Mouse (Mus musculus) neural tube, embryonic 12.5 days (tissue): Measurements from ENCODE around the gene Rpl15. TPM values are rescaled to one million over a fixed set of nuclear protein-coding genes. Genes with fewer than 3 reads are reported as not detected.

Source experiments
- ATAC-seq: fragments of 200-750 bp; cut with Nextera tagmentation; 2 replicates; pipeline ENCODE4 v1.8.0; 2017; ENCODE audit warnings: low read depth, mild to moderate bottlenecking, moderate TSS enrichment, moderate library complexity; ENCODE audit not compliant: low FRiP score
- H3K27ac ChIP-seq: fragments of 300-500 bp; sonication (generic); 2 replicates; pipeline ENCODE4 v1.5.1; 2016
- H3K27me3 ChIP-seq: fragments of 300-500 bp; sonication (generic); replicated peaks from 2 replicates; pipeline ENCODE4 v1.6.1; 2016; ENCODE audit warnings: mild to moderate bottlenecking
- H3K36me3 ChIP-seq: fragments of 300-500 bp; sonication (generic); 2 replicates; pipeline ENCODE4 v1.6.1; 2016; ENCODE audit warnings: mild to moderate bottlenecking
- H3K4me1 ChIP-seq: fragments of 300-500 bp; sonication (generic); 2 replicates; pipeline ENCODE4 v1.6.1; 2016
- H3K4me2 ChIP-seq: fragments of 300-500 bp; sonication (generic); replicated peaks from 2 replicates; pipeline ENCODE4 v1.6.1; 2016; ENCODE audit warnings: mild to moderate bottlenecking
- H3K4me3 ChIP-seq: fragments of 300-500 bp; sonication (generic); 2 replicates; pipeline ENCODE4 v1.5.1; 2016
- H3K9ac ChIP-seq: fragments of 300-500 bp; sonication (generic); 2 replicates; pipeline ENCODE4 v1.6.1; 2016; ENCODE audit warnings: mild to moderate bottlenecking
- H3K9me3 ChIP-seq: fragments of 300-500 bp; sonication (generic); 2 replicates; pipeline ENCODE4 v1.6.1; 2016; ENCODE audit warnings: mild to moderate bottlenecking
- WGBS: fragments of 180-500 bp; shearing (Covaris S2); methylation state at CpG from one replicate; pipeline ENCODE4 v1.1.7; 2016; 5-methylcytosine and 5-hydroxymethylcytosine counted together
- polyA plus RNA-seq: library from polyadenylated mRNA; unstranded; fragments of >200 nt; fragmentation: Nextera tagmentation; extraction: Ambion mirVana; gene quantifications from 2 replicates; pipeline ENCODE4 v1.2.1, GENCODE M21; 2016

The Rpl15 gene
- polyA plus RNA-seq = 347 and 356 TPM in 2 replicates

DNA sequence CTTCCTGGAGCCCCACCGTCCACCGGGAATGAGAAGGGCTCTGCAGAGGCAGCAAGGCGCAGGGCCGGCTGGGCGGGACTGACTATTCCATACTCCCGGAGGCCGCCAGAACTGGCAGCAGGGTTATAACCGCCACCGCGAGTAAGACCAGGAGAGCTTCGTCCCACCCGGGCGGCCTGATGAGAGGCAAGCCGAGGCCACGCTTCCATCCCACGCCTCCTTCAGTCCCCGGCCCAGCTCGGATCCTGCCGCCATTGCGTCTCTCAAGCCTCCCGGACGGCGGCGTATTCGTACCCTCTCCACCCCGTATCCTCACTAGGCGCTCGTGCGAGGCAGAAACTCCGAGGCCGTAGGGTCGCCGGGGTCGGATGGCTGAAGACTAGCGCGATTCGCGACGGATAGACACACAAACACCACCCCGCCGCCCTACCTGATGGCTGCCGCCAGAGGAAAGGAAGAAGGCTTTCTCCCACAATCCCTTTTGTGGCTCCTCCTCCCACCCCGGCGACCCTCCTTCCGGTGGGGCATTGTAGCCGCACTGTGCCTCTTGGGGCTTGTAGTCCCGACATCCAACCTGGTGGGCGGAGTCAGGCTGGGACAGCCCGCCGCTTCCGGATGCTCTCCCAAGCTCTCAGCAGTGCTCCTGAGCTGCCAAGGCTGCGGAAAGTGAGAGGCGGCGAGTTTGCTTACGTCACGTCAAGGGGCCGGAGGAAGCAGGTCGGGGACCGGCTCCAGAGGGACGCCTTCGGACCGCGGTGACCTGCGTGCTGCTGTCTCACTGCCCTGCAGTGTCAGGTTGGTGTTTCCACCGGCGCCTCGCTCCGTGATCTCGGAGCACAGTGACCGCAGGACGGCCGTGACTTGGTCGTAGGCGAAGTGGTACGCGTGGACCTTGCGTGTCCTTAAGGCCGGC lies at the start of gene Rpl15, which contains the start of gene Nkiras1:
Gene Rpl15 (minus strand): TSS at position 863 of the 913 bp plus-strand sequence.
Gene Nkiras1 (plus strand): TSS at position 608 of the 913 bp plus-strand sequence.
- no peaks in the 10 kb centered on the region for H3K9me3 ChIP-seq
- H3K9ac ChIP-seq = peak within 1 kb of the TSS; percentile 91
- peak; percentile 99 for ATAC-seq
- peaks cover 20% of the 10 kb centered on the region for H3K36me3 ChIP-seq
- H3K4me3 ChIP-seq = peak within 1 kb of the TSS; percentile 75
- peak within 1 kb of the TSS; percentile 74 for H3K4me2 ChIP-seq
- no peaks in the 10 kb centered on the region for H3K27me3 ChIP-seq
- under 1% methylated on average over 78 of the region's 78 CpGs for WGBS
- H3K4me1 ChIP-seq = peaks cover 7% of the 10 kb centered on the region
- H3K27ac ChIP-seq = peak within 1 kb of the TSS; percentile 57; the same call in 1 of the 2 replicates

DNA sequence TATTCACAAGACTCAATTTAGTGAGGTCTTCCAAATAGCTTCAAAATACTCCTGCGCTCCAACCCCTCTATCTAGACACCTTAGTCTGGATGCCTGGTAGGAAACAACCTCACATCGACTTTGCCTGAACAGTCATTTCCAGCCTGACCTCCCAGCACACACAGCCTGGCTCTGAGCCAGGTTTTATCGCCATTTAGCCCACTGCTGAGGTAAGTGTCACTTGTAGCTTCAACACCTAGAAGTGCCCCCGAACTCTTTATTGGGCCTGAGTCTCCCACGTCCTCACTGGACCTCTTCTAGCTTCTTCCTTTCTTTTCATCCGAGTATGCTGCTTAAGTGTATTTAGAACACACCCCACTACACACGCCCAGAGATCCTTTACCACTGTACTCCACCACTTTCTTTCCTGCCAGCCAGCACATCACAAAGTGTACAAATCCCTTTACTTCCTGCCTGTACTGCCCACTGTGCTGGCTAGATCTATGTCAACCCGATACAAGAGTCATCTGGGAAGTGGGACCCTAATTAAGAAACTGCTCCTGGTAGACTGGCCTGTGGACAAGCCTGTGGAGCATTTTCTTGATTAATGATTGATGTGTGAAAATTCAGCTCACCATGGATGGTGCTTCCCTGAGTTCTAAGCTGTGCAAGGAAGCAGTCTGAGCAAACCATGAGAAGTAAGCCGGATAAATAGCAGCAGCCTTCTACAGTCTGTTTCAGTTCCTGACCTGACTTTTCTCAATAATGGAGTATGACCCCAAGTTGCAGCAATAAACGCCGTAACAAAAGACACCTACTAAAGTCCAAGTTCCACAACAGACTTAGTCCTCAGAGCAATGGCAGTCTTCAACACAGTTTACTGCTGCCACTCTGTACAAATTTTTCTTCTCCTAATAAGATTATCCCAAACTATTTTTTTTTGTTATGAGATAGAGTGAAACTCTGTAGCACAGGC lies 46.5 kb upstream of the Rpl15 start:
- Histone ChIP-seq H3K4me1 (no peaks in the 10 kb centered on the region), H3K4me2 (no peak overlapping the region), H3K9me3 (no peaks in the 10 kb centered on the region), H3K36me3 (no peaks in the 10 kb centered on the region), H3K27me3 (no peaks in the 10 kb centered on the region), H3K27ac (no peak overlapping the region), H3K9ac (no peak overlapping the region), H3K4me3 (no peak overlapping the region)
- WGBS = 85% methylated on average over 11 of the region's 11 CpGs
- no peak for ATAC-seq

DNA sequence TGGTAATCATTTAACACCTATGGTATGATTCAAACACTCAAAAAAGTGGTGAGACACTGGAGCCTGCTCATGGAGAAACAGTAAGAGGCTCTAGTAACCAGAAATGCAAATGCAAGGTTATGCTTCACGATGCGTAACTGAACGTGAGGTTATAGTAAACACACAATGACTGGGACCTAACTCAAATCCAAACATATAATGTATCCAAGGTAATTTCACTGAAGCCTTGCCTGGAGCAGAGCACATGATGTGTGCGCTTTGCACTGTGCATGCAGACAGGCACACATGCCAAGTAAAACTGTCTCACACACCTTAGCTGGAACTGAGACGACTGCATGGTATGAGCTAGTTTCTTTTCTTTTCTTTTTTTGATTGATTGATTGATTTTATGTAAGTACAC lies 33.0 kb upstream of the Rpl15 start:
- no peaks in the 10 kb centered on the region for H3K4me1 ChIP-seq
- ATAC-seq = no peak
- H3K27me3 ChIP-seq = no peaks in the 10 kb centered on the region
- H3K4me2 ChIP-seq = no peak overlapping the region
- no peak overlapping the region for H3K9ac ChIP-seq
- 94% methylated on average over 5 of the region's 5 CpGs for WGBS
- H3K36me3 ChIP-seq = 0 out of 2 replicates have a peak, but pooled peaks cover 3% of the 10 kb centered on the region
- H3K27ac ChIP-seq = no peak overlapping the region
- H3K9me3 ChIP-seq = no peaks in the 10 kb centered on the region
- H3K4me3 ChIP-seq = no peak overlapping the region

DNA sequence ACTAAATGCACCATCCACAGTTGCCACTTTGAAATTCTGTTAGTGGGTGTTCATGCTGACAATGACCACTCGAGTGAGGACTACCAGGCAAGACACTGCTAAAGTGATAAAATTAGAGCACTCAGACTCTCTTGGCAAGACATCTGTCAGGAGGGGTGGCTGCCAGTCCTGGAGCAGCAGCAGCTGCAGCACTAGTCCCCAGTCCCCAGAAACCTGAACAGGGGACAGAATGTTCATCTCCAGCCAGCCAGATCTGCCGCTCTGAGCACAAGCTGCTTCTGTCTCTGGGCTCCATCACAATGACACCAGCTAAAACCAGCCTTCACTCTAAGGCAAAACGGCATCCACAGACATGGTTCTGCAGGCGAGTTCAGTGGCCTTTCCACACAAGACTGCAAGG lies 32.1 kb upstream of the Rpl15 start:
- ATAC-seq = no peak
- Histone ChIP-seq H3K4me2 (no peak overlapping the region), H3K27me3 (no peaks in the 10 kb centered on the region), H3K9ac (no peak overlapping the region), H3K27ac (no peak overlapping the region), H3K36me3 (0 out of 2 replicates have a peak, but pooled peaks cover 3% of the 10 kb centered on the region), H3K4me3 (no peak overlapping the region), H3K9me3 (no peaks in the 10 kb centered on the region), H3K4me1 (no peaks in the 10 kb centered on the region)
- WGBS = 87% methylated on average over 4 of the region's 4 CpGs

DNA sequence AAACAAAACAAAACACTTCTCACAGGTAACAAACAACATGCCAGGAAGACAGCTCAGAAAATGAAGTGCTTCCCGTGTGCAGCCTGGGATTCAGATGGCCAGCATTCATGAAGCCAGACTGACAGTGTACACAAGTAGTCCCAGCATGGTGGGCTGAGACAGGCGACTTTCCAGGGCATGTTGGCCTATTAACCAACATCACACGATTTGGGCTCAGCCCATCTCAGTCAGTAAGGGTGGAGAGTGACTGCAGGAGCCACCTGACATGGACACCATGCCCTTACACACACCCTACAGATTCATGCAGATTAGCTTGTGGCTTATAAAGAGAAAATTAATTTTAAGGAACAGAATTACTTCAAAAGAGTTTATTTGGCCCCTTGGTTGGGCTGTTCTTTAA lies 31.6 kb upstream of the Rpl15 start:
- 80% methylated on average over 3 of the region's 3 CpGs for WGBS

DNA sequence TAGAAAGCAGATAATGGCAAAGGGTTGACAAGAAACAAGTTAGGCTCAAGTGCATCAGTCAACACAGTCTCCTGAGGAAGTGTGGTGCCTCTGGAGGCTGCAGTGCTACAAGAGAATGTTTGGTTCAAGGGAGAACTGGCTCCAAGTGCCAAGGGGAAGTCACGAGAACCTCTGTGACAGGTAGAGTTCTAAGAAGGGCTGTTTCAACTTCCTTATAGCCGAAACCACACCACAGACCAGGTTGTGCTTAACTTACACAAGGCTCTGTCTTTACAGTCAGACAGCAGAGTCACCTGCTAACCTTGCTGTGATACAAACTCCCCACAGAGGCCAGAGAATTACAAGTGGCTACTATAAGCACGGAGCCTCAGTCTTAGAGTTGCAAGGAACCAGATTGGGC lies 30.4 kb upstream of the Rpl15 start:
- Histone ChIP-seq H3K27me3 (no peaks in the 10 kb centered on the region), H3K4me2 (no peak overlapping the region), H3K9me3 (no peaks in the 10 kb centered on the region), H3K9ac (no peak overlapping the region), H3K4me3 (no peak overlapping the region), H3K4me1 (no peaks in the 10 kb centered on the region), H3K36me3 (0 out of 2 replicates have a peak, but pooled peaks cover 3% of the 10 kb centered on the region), H3K27ac (no peak overlapping the region)
- no peak for ATAC-seq
- 87% methylated on average over 3 of the region's 3 CpGs for WGBS

More for the DNA sequence above, 31.6 kb upstream of the Rpl15 start:
- Histone ChIP-seq H3K27me3 (no peaks in the 10 kb centered on the region), H3K9me3 (no peaks in the 10 kb centered on the region), H3K4me1 (no peaks in the 10 kb centered on the region), H3K27ac (no peak overlapping the region), H3K4me2 (no peak overlapping the region), H3K9ac (no peak overlapping the region), H3K36me3 (0 out of 2 replicates have a peak, but pooled peaks cover 3% of the 10 kb centered on the region), H3K4me3 (no peak overlapping the region)
- no peak for ATAC-seq

DNA sequence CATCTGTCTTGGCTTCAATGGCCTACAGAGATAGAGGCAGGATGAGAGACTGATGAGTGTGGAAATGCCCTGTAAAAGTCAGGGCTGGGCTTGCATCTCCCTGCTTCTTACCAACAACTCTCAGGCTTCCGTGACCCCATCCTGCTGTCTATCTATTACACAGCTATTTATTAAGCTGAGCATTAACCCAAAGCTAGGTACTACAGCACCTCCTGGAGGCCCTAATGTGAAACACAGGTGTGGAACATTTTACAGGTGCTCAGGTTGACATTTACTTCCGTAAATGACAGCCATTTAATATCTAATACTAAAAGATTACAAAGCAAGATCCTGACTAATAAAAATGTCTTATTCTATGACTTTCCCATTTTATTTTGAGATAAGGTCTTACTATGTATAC lies 29.5 kb upstream of the Rpl15 start:
- Histone ChIP-seq H3K9ac (no peak overlapping the region), H3K9me3 (no peaks in the 10 kb centered on the region), H3K27me3 (no peaks in the 10 kb centered on the region), H3K4me2 (no peak overlapping the region), H3K4me1 (no peaks in the 10 kb centered on the region), H3K4me3 (no peak overlapping the region), H3K27ac (no peak overlapping the region), H3K36me3 (0 out of 2 replicates have a peak, but pooled peaks cover 3% of the 10 kb centered on the region)
- 93% methylated on average over 2 of the region's 2 CpGs for WGBS
- no peak for ATAC-seq

DNA sequence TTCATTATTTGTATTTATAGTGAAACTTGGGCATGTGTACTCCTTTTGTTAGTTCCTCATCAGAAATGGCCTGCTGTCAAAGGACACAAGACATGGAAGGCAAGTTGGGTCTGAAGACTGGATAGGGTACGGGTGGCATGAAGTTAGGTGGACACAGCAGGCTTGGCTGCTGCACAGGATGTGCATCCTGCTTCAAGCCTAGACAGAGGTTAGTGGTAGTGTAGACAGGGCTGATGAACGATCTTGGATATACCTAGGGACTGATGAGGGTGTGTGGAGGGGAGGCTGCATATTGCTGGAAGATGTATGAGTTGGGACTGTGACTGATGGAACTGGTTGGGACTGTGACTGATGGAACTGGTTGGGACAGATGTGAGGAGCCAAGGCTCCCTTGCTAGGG lies 27.7 kb upstream of the Rpl15 start:
- no peak overlapping the region for H3K4me3 ChIP-seq
- WGBS = 94% methylated on average over 2 of the region's 2 CpGs
- no peak overlapping the region for H3K9ac ChIP-seq
- no peak for ATAC-seq
- no peaks in the 10 kb centered on the region for H3K9me3 ChIP-seq
- no peaks in the 10 kb centered on the region for H3K4me1 ChIP-seq
- no peak overlapping the region for H3K27ac ChIP-seq
- no peak overlapping the region for H3K4me2 ChIP-seq
- 0 out of 2 replicates have a peak, but pooled peaks cover 3% of the 10 kb centered on the region for H3K36me3 ChIP-seq
- H3K27me3 ChIP-seq = no peaks in the 10 kb centered on the region

DNA sequence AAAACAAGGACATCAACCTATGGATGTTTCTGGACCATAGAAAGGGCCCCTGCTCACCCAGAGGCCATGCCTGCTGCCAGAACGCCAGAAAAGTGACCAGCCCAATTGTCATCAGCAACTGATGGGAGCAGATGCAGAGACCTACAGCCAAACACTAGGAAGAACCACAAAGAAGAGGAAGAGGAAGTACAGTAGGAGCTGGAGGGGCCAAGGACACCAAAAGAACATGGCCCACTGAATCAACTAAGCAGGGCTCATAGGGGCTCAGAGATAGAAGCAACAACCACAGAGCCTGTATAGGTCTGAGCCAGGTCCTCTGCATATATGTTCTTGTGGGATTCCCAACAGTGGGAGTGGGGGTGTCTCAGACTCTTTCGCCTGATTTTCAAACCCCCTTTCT lies 26.2 kb upstream of the Rpl15 start:
- 0 out of 2 replicates have a peak, but pooled peaks cover 3% of the 10 kb centered on the region for H3K36me3 ChIP-seq

DNA sequence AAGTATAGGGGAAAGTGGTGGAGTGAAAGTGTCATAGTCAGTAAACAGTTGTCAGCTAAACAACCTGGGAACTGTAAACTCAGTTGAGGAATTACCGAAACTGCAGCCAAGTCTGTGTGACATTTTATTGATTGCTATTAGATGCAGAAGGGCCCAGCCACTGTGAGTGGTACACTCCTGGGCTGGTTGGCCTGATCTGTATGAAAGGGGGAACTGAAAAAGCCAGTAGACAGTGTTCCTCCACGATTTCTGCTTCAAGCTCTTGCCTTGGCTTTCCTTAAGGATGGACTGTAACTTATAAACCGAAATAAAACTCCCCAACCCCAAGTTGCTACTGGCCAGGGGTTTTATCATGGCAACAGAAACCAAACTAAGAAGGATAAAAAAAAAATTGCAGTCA lies 21.4 kb upstream of the Rpl15 start:
- Histone ChIP-seq H3K9ac (no peak overlapping the region), H3K4me1 (no peaks in the 10 kb centered on the region), H3K36me3 (no peaks in the 10 kb centered on the region), H3K9me3 (no peaks in the 10 kb centered on the region), H3K4me2 (no peak overlapping the region), H3K27me3 (no peaks in the 10 kb centered on the region), H3K27ac (no peak overlapping the region), H3K4me3 (no peak overlapping the region)
- WGBS = 83% methylated on average over 3 of the region's 3 CpGs
- ATAC-seq = no peak

More for the DNA sequence above, 26.2 kb upstream of the Rpl15 start:
- no peaks in the 10 kb centered on the region for H3K9me3 ChIP-seq
- no peak for ATAC-seq
- WGBS = 86% methylated on average over 2 of the region's 2 CpGs
- H3K27me3 ChIP-seq = no peaks in the 10 kb centered on the region
- H3K27ac ChIP-seq = no peak overlapping the region
- no peak overlapping the region for H3K4me2 ChIP-seq
- no peaks in the 10 kb centered on the region for H3K4me1 ChIP-seq
- no peak overlapping the region for H3K4me3 ChIP-seq
- H3K9ac ChIP-seq = no peak overlapping the region

DNA sequence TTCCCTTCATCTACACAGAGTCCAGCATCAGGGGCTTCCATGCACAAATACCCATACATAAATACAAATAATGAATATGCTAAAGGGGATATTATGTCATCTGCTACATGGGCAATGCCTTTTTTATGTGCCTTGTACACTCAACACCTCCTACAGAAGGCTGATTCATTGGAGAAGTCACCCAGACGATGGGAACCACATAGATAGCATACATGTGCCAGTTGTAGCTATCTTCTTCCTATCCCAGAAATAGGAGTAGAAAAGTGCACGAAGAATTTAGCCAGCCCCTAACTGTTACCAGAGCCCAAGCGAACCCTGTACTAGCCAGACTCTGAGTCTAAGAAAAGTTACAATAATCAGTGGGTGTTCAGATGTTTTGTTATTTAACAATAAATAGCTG lies 20.9 kb upstream of the Rpl15 start:
- H3K9ac ChIP-seq = no peak overlapping the region
- no peaks in the 10 kb centered on the region for H3K9me3 ChIP-seq
- no peak overlapping the region for H3K27ac ChIP-seq
- 92% methylated on average over 3 of the region's 3 CpGs for whole genome bisulfite sequencing
- no peak overlapping the region for H3K4me2 ChIP-seq
- ATAC-seq = no peak
- H3K36me3 ChIP-seq = no peaks in the 10 kb centered on the region
- H3K4me1 ChIP-seq = no peaks in the 10 kb centered on the region
- no peaks in the 10 kb centered on the region for H3K27me3 ChIP-seq
- no peak overlapping the region for H3K4me3 ChIP-seq

DNA sequence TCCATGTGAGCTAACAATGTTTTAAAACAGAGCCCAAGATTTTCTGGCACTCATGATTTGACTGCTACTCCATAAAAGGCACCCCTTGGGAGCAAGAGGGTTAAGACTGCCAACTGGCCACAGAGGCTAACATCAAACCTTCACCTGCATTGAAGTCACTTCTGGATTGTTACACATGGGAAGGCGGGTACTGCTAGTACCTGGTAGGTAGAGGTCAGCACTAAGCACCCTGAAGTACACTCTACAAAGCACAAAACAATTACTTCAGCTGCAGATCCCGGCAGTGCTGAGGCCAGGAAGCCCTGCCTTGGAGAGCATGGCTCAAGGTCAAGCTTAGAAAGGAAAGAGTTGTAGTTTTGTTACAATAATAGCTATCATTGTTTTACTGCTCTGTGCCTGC lies 16.2 kb upstream of the Rpl15 start:
- no peak overlapping the region for H3K9ac ChIP-seq
- WGBS = 83% methylated on average over 2 of the region's 2 CpGs

More for the DNA sequence above, 16.2 kb upstream of the Rpl15 start:
- Histone ChIP-seq H3K27me3 (no peaks in the 10 kb centered on the region), H3K9me3 (no peaks in the 10 kb centered on the region), H3K4me2 (no peak overlapping the region), H3K36me3 (peaks cover 5% of the 10 kb centered on the region; the same call in 1 of the 2 replicates), H3K27ac (no peak overlapping the region), H3K4me1 (no peaks in the 10 kb centered on the region), H3K4me3 (no peak overlapping the region)
- ATAC-seq = no peak
